Mouse (Mus musculus) heart, postnatal 0 days (tissue): ENCODE data around the gene Heatr5a.

ENCODE experiments used
- CTCF ChIP-seq: IDR thresholded peaks from 2 replicates; pipeline ENCODE4 v1.5.1; 2016; ENCODE audit warnings: antibody characterized with exemption, control low read depth, low read depth
- EP300 ChIP-seq: IDR thresholded peaks from 2 replicates; pipeline ENCODE4 v1.6.1; 2016; ENCODE audit warnings: antibody characterized with exemption, low read depth

DNA sequence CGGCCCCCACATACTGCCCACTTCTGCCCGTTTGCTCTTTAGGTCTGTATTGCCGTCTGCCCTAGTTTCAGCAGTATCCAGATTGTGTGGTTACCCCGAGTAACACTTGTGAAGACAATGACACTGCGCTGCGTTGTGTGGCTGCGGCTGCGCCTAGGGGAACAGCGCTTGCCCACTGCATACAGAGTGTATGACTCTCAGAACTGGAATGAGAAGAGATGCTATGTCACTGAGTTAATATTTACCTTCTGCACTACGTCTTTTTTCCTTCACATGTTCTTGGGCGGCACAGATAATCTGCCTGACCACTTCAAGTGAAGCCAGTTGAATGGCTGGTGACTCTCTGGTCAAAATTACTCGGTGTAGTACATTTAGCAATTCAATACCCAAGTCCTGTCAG, 82.5 kb downstream of the Heatr5a start:
- no peak for TF ChIP-seq EP300
- TF ChIP-seq CTCF = no peak
